Mouse (Mus musculus): ENCODE data around the gene Dhx30. TPM values are rescaled to one million over a fixed set of nuclear protein-coding genes. Genes with fewer than 3 reads are reported as not detected.

Gene Dhx30
- polyA plus RNA-seq, 1 experiment from 2014 or later = 134 TPM

- Histone ChIP-seq H3K27ac (ENCODE audit: low read depth) (no peak overlapping the region), H3K4me1 (replicated peaks; ENCODE audit: control insufficient read depth, insufficient read depth, low read length) (0 out of 2 replicates have a peak, but pooled peaks cover 4% of the 10 kb centered on the region), H3K9ac (ENCODE audit: low read length) (no peak overlapping the region), H3K36me3 (ENCODE audit: control insufficient read depth, insufficient read depth, low read length) (no peaks in the 10 kb centered on the region), H3K4me3 (ENCODE audit: low read depth, low read length) (no peak overlapping the region), H3K9me3 (ENCODE audit: control insufficient read depth, low read length) (no peaks in the 10 kb centered on the region), H3K4me2 (ENCODE audit: low read length) (no peak overlapping the region), H3K27me3 (replicated peaks; ENCODE audit: control insufficient read depth, insufficient read depth, low read length) (no peaks in the 10 kb centered on the region)
- no peak for ATAC-seq (replicated peaks; ENCODE audit: low FRiP score, low TSS enrichment, low read depth)
- no peak for DNase-seq (ENCODE audit: low spot score)
These were observed 66.4 kb downstream of the Dhx30 start for GRCm38 (mm10) chr9:110051184-110051583.

- no peak for ATAC-seq (replicated peaks; ENCODE audit: low FRiP score, low TSS enrichment, low read depth)
- H3K4me2 ChIP-seq (ENCODE audit: low read length) = no peak overlapping the region
- H3K9me3 ChIP-seq (ENCODE audit: control insufficient read depth, low read length) = no peaks in the 10 kb centered on the region
- no peaks in the 10 kb centered on the region for H3K36me3 ChIP-seq (ENCODE audit: control insufficient read depth, insufficient read depth, low read length)
- no peak overlapping the region for H3K4me3 ChIP-seq (ENCODE audit: low read depth, low read length)
- H3K27me3 ChIP-seq (replicated peaks; ENCODE audit: control insufficient read depth, insufficient read depth, low read length) = no peaks in the 10 kb centered on the region
- DNase-seq (ENCODE audit: low spot score) = no peak
- no peak overlapping the region for H3K9ac ChIP-seq (ENCODE audit: low read length)
- H3K27ac ChIP-seq (ENCODE audit: low read depth) = no peak overlapping the region
- H3K4me1 ChIP-seq (replicated peaks; ENCODE audit: control insufficient read depth, insufficient read depth, low read length) = no peaks in the 10 kb centered on the region
- WGBS = 72% methylated on average over 3 of the region's 3 CpGs
These were observed 69.8 kb downstream of the Dhx30 start for GRCm38 (mm10) chr9:110047857-110048256.

GRCm38 (mm10) chr9:110047260-110047659 is 70.4 kb downstream of the Dhx30 start:
- Histone ChIP-seq H3K4me2 (ENCODE audit: low read length) (no peak overlapping the region), H3K27me3 (replicated peaks; ENCODE audit: control insufficient read depth, insufficient read depth, low read length) (no peaks in the 10 kb centered on the region), H3K9me3 (ENCODE audit: control insufficient read depth, low read length) (no peaks in the 10 kb centered on the region), H3K27ac (ENCODE audit: low read depth) (no peak overlapping the region), H3K4me1 (replicated peaks; ENCODE audit: control insufficient read depth, insufficient read depth, low read length) (no peaks in the 10 kb centered on the region), H3K4me3 (ENCODE audit: low read depth, low read length) (no peak overlapping the region), H3K36me3 (ENCODE audit: control insufficient read depth, insufficient read depth, low read length) (no peaks in the 10 kb centered on the region), H3K9ac (ENCODE audit: low read length) (no peak overlapping the region)
- ATAC-seq (replicated peaks; ENCODE audit: low FRiP score, low TSS enrichment, low read depth) (no peak), DNase-seq (ENCODE audit: low spot score) (no peak)

- no peaks in the 10 kb centered on the region for H3K4me1 ChIP-seq (replicated peaks; ENCODE audit: control insufficient read depth, insufficient read depth, low read length)
- H3K36me3 ChIP-seq (ENCODE audit: control insufficient read depth, insufficient read depth, low read length) = no peaks in the 10 kb centered on the region
- no peaks in the 10 kb centered on the region for H3K9me3 ChIP-seq (ENCODE audit: control insufficient read depth, low read length)
- DNase-seq (ENCODE audit: low spot score) (no peak), ATAC-seq (replicated peaks; ENCODE audit: low FRiP score, low TSS enrichment, low read depth) (no peak)
- H3K27ac ChIP-seq (ENCODE audit: low read depth) = no peak overlapping the region
- H3K4me2 ChIP-seq (ENCODE audit: low read length) = no peak overlapping the region
- H3K4me3 ChIP-seq (ENCODE audit: low read depth, low read length) = no peak overlapping the region
- H3K9ac ChIP-seq (ENCODE audit: low read length) = no peak overlapping the region
- no peaks in the 10 kb centered on the region for H3K27me3 ChIP-seq (replicated peaks; ENCODE audit: control insufficient read depth, insufficient read depth, low read length)
These were observed 71.8 kb downstream of the Dhx30 start for GRCm38 (mm10) chr9:110045763-110046377.

- Histone ChIP-seq H3K9ac (ENCODE audit: low read length) (no peak overlapping the region), H3K4me1 (replicated peaks; ENCODE audit: control insufficient read depth, insufficient read depth, low read length) (no peaks in the 10 kb centered on the region), H3K27me3 (replicated peaks; ENCODE audit: control insufficient read depth, insufficient read depth, low read length) (no peaks in the 10 kb centered on the region), H3K4me2 (ENCODE audit: low read length) (no peak overlapping the region), H3K36me3 (ENCODE audit: control insufficient read depth, insufficient read depth, low read length) (peaks cover 11% of the 10 kb centered on the region; the same call in 1 of the 2 replicates), H3K27ac (ENCODE audit: low read depth) (no peak overlapping the region), H3K4me3 (ENCODE audit: low read depth, low read length) (no peak overlapping the region), H3K9me3 (ENCODE audit: control insufficient read depth, low read length) (no peaks in the 10 kb centered on the region)
- WGBS = 90% methylated on average over 4 of the region's 4 CpGs
- DNase-seq (ENCODE audit: low spot score) = no peak
- no peak for ATAC-seq (replicated peaks; ENCODE audit: low FRiP score, low TSS enrichment, low read depth)
These were observed 73.3 kb downstream of the Dhx30 start for GRCm38 (mm10) chr9:110044373-110044772.

- no peaks in the 10 kb centered on the region for H3K27me3 ChIP-seq (replicated peaks; ENCODE audit: control insufficient read depth, insufficient read depth, low read length)
- peaks cover 57% of the 10 kb centered on the region for H3K36me3 ChIP-seq (ENCODE audit: control insufficient read depth, insufficient read depth, low read length)
- H3K4me2 ChIP-seq (ENCODE audit: low read length) = no peak overlapping the region
- DNase-seq (ENCODE audit: low spot score) (no peak), ATAC-seq (replicated peaks; ENCODE audit: low FRiP score, low TSS enrichment, low read depth) (no peak)
- no peak overlapping the region for H3K9ac ChIP-seq (ENCODE audit: low read length)
- H3K27ac ChIP-seq (ENCODE audit: low read depth) = no peak overlapping the region
- no peaks in the 10 kb centered on the region for H3K9me3 ChIP-seq (ENCODE audit: control insufficient read depth, low read length)
- 94% methylated on average over 2 of the region's 2 CpGs for WGBS
- no peaks in the 10 kb centered on the region for H3K4me1 ChIP-seq (replicated peaks; ENCODE audit: control insufficient read depth, insufficient read depth, low read length)
- no peak overlapping the region for H3K4me3 ChIP-seq (ENCODE audit: low read depth, low read length)
These were observed 79.1 kb downstream of the Dhx30 start for GRCm38 (mm10) chr9:110038485-110038884.

- Histone ChIP-seq H3K4me3 (ENCODE audit: low read depth, low read length) (no peak overlapping the region), H3K36me3 (ENCODE audit: control insufficient read depth, insufficient read depth, low read length) (peaks cover 57% of the 10 kb centered on the region), H3K27ac (ENCODE audit: low read depth) (no peak overlapping the region), H3K9ac (ENCODE audit: low read length) (no peak overlapping the region), H3K4me1 (replicated peaks; ENCODE audit: control insufficient read depth, insufficient read depth, low read length) (no peaks in the 10 kb centered on the region), H3K9me3 (ENCODE audit: control insufficient read depth, low read length) (no peaks in the 10 kb centered on the region), H3K27me3 (replicated peaks; ENCODE audit: control insufficient read depth, insufficient read depth, low read length) (no peaks in the 10 kb centered on the region), H3K4me2 (ENCODE audit: low read length) (no peak overlapping the region)
- DNase-seq (ENCODE audit: low spot score) = no peak
- ATAC-seq (replicated peaks; ENCODE audit: low FRiP score, low TSS enrichment, low read depth) = no peak
- 81% methylated on average over 8 of the region's 8 CpGs for whole genome bisulfite sequencing
These were observed 79.7 kb downstream of the Dhx30 start for GRCm38 (mm10) chr9:110037895-110038294.

- 89% methylated on average over 4 of the region's 4 CpGs for WGBS
- ATAC-seq (replicated peaks; ENCODE audit: low FRiP score, low TSS enrichment, low read depth) = no peak
These were observed 82.5 kb downstream of the Dhx30 start for GRCm38 (mm10) chr9:110035091-110035490.

More at GRCm38 (mm10) chr9:110035091-110035490, 82.5 kb downstream of the Dhx30 start:
- H3K9me3 ChIP-seq (ENCODE audit: control insufficient read depth, low read length) = no peaks in the 10 kb centered on the region
- no peaks in the 10 kb centered on the region for H3K4me1 ChIP-seq (replicated peaks; ENCODE audit: control insufficient read depth, insufficient read depth, low read length)
- no peak for DNase-seq (ENCODE audit: low spot score)
- H3K4me2 ChIP-seq (ENCODE audit: low read length) = no peak overlapping the region
- peaks cover 56% of the 10 kb centered on the region for H3K36me3 ChIP-seq (ENCODE audit: control insufficient read depth, insufficient read depth, low read length)
- no peak overlapping the region for H3K9ac ChIP-seq (ENCODE audit: low read length)
- no peak overlapping the region for H3K27ac ChIP-seq (ENCODE audit: low read depth)
- no peaks in the 10 kb centered on the region for H3K27me3 ChIP-seq (replicated peaks; ENCODE audit: control insufficient read depth, insufficient read depth, low read length)
- no peak overlapping the region for H3K4me3 ChIP-seq (ENCODE audit: low read depth, low read length)

Data from intestine, embryonic 14.5 days (tissue).